Mouse (Mus musculus) layer of hippocampus, adult 9-11 months (tissue): ENCODE results near the gene Cwc27.
A peak's percentile ranks its signal among the peaks of the same experiment; 100 is the strongest.

ENCODE experiments used
- DNase-seq: peaks from one replicate; pipeline ENCODE4 v3.0.0; 2022

Gene Cwc27

GRCm38 (mm10) chr13:104763193-104763592, 53.7 kb downstream of the Cwc27 start:
- no peak for DNase-seq

- no peak for DNase-seq
Observed at GRCm38 (mm10) chr13:104762401-104762800, 54.5 kb downstream of the Cwc27 start.

- DNase-seq = no peak
Observed at GRCm38 (mm10) chr13:104759381-104759780, 57.6 kb downstream of the Cwc27 start.

GRCm38 (mm10) chr13:104747032-104747431, 69.9 kb downstream of the Cwc27 start:
- no peak for DNase-seq

- DNase-seq = no peak
Observed at GRCm38 (mm10) chr13:104742866-104743265, 74.1 kb downstream of the Cwc27 start.

- no peak for DNase-seq
Observed at GRCm38 (mm10) chr13:104729261-104730046, 87.5 kb downstream of the Cwc27 start.

GRCm38 (mm10) chr13:104727681-104728080, 89.3 kb downstream of the Cwc27 start:
- no peak for DNase-seq

- DNase-seq = no peak
Observed at GRCm38 (mm10) chr13:104720133-104720532, 96.8 kb downstream of the Cwc27 start.

- peak; percentile 47 for DNase-seq
Observed at GRCm38 (mm10) chr13:104694612-104695355, 122.2 kb downstream of the Cwc27 start.

GRCm38 (mm10) chr13:104692710-104693109, 124.2 kb downstream of the Cwc27 start:
- DNase-seq = no peak

- no peak for DNase-seq
Observed at GRCm38 (mm10) chr13:104685537-104685936, 131.4 kb downstream of the Cwc27 start.

GRCm38 (mm10) chr13:104684361-104685011, 132.5 kb downstream of the Cwc27 start:
- no peak for DNase-seq

GRCm38 (mm10) chr13:104681212-104681611, 135.7 kb downstream of the Cwc27 start:
- DNase-seq = no peak

- no peak for DNase-seq
Observed at GRCm38 (mm10) chr13:104661188-104661587, 155.8 kb downstream of the Cwc27 start.

GRCm38 (mm10) chr13:104660042-104660680, 156.8 kb downstream of the Cwc27 start:
- no peak for DNase-seq

- no peak for DNase-seq
Observed at GRCm38 (mm10) chr13:104656666-104657272, 160.2 kb downstream of the Cwc27 start.

GRCm38 (mm10) chr13:104655137-104655536, 161.8 kb downstream of the Cwc27 start:
- peak; percentile 8 for DNase-seq

GRCm38 (mm10) chr13:104651763-104652162, 165.2 kb downstream of the Cwc27 start:
- DNase-seq = no peak

GRCm38 (mm10) chr13:104650654-104651053, 166.3 kb downstream of the Cwc27 start:
- no peak for DNase-seq

- DNase-seq = no peak
Observed at GRCm38 (mm10) chr13:104650145-104650544, 166.8 kb downstream of the Cwc27 start.

- DNase-seq = no peak
Observed at GRCm38 (mm10) chr13:104645778-104646425, 171.0 kb downstream of the Cwc27 start.

- no peak for DNase-seq
Observed at GRCm38 (mm10) chr13:104644185-104644584, 172.8 kb downstream of the Cwc27 start.
